Mouse (Mus musculus) right cerebral cortex, postnatal 14 days (tissue): ENCODE measurements around the gene Scpep1.
A peak's percentile ranks its signal among the peaks of the same experiment; 100 is the strongest.
"Not testable (repeated sequence)": the region's sequence is repeated elsewhere in the genome, so short reads cannot be mapped to it uniquely, and the experiment has no call there.

Source experiments
- DNase-seq: peaks from one replicate; pipeline ENCODE4 v3.0.0; 2022

Scpep1 gene

DNA sequence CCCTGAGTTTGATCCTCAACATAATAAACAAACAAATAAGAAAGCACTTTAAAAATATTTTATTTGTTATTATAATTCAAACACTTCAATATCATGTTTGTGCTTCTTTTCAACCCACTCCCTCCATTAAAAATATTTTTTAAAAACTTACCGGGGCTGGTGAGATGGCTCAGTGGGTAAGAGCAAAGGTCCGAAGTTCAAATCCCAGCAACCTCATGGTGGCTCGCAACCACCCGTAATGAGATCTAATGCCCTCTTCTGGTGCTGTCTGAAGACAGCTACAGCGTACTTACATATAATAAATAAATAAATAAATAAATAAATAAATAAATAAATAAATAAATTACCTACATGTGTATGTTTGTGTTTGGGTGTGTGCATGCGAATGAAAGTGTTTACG is 47.4 kb downstream of the Scpep1 start:
- no peak for DNase-seq

DNA sequence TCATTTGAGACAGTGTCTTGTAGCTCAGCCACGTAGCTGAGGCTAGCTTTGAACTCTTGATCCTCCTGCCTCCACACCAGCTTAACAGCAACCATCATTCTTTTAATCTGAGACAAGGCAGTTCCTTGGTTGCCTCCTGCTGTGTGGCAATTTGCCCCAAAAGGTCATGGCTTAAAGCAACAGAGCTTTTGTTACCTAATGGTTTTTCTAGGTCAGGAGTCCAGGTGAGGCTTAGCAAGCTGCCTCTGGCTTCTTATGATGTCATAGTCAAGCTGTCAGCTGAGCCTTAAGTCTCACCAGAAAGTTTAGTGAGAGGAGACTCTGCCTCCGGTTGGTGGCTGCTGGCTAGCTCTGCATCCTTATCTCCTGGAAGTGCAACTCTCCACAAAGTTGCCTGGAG is 49.6 kb downstream of the Scpep1 start:
- no peak for DNase-seq

DNA sequence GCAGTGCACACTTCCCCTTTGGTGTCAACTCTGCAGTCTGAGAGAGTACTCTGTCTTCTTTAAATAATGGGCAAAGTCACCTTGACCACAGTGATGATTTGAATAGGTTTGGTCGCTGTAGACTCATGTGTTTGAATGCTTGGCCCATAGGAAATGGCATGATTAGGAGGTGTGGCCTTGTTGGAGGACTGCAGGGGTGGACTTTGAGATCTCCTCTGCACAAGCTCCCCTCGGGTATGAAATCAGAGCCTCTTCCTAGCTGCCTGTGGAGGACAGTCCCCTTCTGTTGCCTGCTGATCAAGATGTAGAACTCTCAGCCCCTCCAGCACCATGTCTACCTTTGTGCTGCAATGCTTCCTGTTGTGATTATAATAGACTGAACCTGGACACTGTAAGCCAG is 51.2 kb downstream of the Scpep1 start:
- DNase-seq, result no peak

DNA sequence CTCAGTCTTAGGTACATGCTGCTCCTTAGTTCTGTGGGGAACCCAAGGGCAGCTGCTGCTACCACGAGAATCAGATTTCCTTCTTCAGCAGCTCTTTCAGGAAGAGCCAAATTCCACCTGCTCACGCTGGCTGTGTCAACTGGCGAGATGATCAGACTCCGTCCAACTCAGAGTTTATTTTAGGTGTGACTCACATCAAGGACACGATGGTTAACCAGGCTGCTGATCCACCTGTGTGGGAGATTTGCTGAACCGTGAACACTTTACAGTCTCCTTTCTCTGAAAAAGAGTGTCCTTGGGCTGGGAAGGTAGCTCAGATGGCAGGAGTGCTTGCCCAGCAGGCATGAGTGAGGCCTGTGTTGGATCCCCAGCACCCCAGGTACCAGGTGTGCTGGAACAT is 52.5 kb downstream of the Scpep1 start:
- DNase-seq, result no peak

DNA sequence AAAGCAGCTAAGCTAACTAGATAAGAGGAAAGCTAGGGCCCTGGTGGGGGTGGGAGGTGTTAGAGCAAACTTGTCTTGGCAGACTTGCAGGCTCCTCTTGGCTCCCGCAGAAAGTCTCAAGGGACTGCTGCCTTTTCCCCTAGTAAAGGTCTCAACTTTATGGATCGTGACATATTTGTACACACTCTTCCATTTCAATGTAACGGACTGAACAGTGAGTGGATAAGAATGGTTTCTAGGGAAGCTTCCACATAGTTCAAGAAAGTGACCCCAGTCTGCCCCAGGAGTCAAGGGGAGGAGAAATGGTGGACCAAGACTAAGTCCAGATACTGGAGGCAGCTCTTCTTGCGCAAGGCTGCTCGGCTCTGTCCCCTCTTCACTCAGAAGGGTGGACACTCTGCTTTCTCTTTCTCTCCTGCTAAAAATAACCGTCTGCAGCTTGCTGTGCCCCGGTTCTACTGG is 53.9 kb downstream of the Scpep1 start:
- DNase-seq, result no peak

DNA sequence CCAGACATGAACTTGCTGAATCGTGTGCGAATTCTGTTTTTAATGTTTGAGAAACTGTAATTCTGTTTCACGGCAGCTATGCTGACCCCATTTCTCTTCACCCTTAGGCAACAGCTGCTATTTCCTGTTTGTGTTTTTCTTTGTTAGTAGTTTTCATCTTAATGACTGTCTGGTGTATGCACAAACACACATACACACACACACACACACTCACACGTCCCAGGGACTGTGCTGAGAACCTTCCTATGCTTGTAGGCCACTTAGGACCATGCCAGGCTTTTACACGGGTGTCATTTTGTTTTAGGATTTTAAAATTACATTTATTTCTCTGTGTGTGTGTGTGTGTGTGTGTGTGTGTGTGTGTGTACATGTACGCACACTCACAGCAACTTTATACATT is 55.7 kb downstream of the Scpep1 start:
- no peak for DNase-seq

DNA sequence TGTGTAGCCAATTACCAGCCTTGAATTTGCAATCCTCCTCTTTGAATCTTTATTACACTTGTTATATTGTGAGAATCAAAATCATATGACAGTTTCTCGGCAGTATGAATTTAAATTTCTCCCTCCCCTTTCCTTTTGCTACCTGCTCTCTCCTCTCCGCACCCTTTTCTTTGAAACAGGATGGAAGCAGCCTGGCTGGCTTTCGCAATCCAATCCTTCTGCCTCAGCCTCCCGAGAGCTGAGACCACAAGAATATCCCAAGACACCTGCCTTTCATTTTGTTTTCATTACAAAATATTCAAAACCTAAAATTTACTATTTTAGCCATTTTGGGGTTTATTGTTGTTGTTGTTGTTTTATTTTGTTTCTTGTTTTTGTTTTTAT is 56.9 kb downstream of the Scpep1 start:
- DNase-seq, result no peak

DNA sequence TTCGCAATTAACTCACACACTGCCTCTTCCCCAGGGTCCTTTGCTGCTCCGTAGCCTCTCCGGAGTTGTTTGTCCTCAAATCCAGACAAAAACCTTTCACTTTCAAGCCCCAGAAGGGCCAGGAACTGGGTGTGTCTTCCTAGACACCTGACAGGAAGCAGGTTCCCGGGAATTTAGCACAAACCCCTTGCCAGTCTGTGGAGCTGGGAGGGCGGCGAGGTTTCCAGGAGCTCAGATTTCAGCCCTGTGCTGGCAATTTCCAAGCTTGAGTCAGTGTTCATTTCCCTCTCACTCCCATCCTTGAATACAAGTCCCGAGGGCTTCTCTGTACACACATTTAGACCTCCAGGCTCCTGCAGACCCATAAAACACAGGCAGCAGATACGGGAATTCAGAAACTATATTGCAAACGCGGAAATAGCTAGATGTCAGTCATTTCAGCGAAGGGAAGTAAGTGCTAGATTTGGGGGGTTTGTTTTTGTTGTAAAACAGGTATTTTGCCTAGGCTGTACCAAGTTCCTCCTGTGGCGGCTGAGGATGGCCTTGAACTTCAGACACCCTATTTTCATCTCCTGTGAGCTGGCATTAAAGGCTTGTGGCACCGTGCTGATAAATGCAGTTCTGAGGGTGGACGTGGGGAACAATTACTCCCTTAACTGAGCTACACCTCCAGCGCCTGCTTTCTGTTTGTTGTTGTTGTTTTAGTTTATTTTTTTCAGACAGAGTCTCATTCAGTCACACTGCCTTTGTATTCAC is 57.5 kb downstream of the Scpep1 start:
- no peak for DNase-seq

DNA sequence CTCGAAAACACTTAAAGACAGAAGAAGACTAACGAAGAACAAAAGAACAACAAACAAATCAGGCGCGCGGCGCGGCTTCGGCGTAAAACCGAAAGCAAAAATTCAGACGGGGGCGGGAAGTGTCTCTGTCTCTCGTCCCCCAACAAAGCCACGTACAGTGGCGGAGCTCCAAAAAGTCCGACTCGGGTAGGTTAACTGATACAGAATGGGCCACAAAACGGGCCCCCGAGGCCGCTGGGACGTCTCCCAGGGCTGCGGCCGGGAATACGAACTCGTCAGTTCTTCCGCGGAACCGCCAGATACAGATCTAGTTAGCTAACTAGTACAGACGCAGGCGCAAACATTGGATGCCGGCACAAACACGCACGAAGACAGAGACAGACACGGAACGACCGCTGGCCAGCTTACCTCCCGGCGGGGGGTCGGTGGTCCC is 59.4 kb downstream of the Scpep1 start:
- DNase-seq, result not testable (repeated sequence)

DNA sequence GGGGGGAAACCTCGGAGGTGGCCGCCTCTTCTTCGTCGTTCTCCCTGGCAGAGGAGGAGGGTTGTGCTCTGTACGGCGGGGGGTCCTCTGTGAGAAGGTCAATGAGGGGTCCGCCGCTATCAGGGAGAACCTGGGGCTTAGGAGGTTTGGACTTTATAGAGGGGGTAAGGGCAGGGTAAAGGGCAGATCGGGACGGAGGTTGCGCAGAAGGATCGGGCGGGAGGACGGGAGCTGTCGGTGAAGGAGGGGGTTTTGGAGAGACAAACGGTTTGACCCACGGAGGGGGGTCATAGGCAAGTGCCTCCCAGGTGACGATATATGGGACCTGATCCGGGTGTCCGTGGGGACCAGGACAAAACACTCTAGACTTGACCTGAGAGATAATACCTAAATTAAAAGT is 60.0 kb downstream of the Scpep1 start:
- DNase-seq, result not testable (repeated sequence)

DNA sequence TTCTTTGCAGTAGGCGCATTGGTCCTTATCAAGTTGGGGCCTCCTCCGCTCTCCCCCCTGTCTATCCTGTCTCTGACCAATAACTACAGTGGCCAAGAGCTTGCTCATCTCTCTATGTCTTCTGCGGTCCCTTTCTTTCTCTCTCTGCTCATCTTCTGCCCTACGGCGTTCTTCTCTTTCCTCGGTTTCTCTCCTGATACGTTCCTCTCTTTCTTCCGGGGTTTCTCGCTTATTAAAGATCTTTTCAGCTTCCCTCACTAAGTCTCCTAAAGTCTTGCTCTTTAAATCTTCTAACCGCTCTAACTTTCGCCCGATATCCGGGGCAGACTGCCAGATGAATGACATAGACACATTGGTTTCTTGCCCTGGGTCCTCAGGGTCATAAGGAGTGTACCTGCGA is 61.0 kb downstream of the Scpep1 start:
- DNase-seq, result not testable (repeated sequence)

DNA sequence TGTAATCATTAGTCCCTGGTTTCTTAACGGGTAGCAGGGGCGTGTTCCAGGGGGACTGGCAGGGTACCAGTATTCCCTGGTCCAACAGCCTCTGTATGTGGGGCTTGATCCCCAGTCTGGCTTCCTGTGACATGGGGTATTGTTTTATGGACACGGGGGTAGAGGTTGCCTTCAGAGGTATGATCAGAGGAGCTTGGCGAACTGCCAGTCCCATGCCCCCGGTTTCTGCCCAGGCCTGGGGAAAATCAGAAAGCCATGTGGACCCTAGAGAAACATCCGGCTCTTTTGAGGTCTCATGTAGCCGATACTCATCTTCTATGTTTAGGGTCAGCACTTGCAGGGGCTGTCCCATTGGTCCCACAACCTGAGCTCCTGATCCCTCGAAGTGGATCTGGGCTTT is 61.8 kb downstream of the Scpep1 start:
- not testable (repeated sequence) for DNase-seq

DNA sequence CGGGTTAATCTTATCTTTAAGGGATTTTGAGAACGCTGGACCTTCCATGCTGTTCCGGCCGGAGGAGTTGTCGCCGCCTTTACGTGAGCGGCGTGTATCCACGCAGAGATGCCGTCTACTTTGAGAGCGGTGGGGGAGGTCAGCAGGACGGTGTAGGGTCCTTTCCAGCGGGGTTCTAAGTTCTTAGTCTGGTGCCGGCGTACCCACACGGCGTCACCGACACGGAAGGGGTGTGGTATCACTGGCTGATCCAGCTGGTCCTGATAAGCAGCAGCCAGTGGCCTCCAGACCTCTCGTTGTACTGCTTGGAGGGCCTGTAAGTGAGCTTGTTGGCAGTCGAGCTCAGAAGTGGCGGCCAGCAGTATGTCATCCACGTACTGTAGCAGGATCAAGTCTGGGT is 62.5 kb downstream of the Scpep1 start:
- DNase-seq, result not testable (repeated sequence)

DNA sequence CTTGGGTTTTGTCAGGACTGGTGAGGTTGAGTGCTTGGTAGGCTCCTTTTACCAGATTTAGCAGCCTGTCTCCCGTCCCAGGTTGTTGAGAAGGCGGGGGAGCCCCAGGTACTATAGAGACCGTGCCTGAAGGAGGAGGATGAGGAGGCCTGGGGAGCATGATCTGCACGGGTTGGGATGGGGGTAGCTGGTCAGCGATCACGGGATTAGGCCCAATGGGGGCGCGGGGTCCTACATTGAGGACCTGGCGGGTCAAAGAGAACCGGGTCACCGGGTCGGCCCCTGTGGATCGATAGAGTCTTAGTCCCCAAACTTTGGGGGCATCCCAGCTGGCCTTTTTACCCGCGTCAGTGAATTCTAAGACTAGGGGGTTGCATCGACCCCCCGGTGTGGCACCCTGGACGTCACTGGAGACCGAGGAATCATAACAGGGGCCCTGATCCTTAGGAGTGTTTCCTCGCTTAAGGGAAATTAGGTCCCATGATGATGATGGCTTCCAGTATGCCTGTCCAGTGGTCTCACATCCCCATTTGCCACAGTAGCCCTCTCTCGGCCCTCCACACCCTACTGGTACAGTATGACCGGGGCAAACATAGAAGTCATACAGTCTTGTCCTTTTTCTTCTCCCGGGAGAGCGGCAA is 63.2 kb downstream of the Scpep1 start:
- peak; percentile 60 for DNase-seq

DNA sequence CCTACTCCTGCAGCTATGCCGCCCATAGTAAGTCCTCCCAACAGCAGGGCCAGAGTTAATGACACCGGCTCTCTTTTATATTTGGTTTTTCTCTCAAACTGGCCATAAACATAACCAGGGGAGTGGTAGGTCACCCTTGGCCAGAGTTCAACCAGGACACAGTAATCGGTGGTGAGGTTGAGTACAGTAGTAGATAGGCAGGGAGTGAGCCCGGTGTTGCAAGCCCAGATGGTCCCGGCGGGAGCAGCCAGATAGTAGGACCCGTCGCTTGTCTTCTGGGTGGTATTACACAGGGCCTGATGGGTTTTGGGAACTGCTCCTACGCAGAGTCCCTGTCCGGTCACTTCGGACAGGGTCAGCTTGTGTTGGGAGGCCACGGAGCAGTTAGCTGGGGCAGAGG is 63.8 kb downstream of the Scpep1 start:
- DNase-seq, result not testable (repeated sequence)

DNA sequence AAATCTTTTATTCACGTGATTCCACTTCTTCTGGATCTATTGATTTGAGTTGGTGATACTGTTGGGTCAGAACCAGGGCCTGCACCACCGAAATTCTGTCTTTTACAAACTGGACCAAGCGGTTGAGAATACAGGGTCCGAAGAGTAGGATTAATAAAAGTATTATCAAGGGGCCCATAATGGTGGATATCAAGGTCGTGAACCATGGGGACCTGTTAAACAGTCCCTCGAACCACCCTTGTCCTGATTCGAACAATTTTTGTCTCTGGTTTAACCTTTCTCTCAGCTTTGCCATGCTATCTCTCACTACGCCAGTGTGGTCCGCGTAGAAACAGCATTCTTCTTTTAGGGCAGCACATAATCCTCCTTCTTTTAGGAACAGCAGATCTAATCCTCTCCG is 64.4 kb downstream of the Scpep1 start:
- DNase-seq, result not testable (repeated sequence)

DNA sequence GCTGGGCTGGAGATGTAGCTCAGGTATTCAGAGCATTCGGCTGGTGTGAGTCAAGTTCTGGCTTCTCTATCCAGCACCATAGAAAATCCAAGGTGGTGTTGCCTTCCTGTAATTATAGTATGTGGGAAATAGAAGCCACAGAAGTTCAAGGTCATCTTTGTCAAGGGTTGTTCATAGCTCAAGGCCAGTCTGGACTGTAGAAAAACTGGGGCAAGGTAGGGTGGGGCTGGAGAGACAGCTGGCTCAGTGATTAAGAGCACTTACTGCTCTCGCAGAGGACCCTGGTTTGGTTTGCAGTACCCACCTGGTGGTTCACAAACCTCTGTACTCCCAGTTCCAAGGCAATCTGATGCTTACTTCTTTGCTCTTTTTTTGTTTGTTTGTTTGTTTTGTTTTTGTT is 66.3 kb downstream of the Scpep1 start:
- DNase-seq, result no peak

DNA sequence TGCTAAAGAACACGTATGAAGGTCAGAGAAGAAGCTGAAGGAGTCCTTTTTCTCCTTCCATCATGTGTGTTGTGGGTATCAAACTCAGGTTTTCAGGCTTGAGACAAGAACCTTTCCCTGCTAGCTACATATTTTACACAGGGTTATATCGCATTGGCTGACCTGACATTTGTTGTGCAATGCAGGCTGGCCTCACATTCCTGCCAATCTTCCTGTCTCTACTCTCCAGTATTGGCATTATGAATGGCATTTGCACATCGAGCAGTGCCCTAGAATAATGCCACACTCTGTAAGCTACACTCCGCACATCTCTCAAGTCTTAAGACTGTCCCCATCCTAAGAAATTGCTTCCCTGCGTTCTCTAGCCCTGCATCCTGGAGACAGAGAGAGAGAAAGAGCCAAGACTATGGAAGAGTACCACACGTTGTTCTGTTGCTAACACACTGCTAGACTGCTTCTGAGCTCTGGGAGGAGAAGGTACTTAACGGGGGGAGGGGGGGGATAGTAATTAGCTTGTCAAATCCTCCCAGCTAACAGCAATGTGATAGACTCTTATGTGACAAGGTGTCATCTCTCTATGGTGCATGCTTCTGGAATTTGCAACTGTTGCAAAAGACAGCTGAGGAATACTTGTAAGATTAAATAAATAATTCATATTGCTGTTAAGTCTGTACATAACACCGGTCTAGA is 70.7 kb downstream of the Scpep1 start:
- no peak for DNase-seq

DNA sequence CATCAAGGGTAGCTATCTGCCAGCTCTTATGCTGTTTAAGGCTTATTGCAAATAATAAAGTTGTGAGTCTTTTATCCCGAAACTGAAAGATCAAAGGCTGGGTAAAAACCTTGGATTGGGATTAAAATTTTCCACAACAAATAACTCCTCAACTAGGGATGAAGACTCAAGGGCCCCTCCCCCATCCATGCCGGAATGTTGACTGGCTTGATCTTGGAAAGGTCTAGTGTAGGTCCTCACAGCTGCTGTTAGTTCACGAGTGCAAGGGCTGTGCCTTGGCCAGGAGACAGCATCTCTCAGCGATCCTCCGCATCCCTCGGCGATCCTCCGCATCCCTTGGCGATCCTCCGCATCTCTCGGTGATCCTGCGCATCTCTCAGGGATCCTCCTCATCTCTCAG is 77.3 kb downstream of the Scpep1 start:
- no peak for DNase-seq
